Mouse (Mus musculus) heart, postnatal 0 days (tissue): ENCODE results near the gene Oas1c.
A peak's percentile ranks its signal among the peaks of the same experiment; 100 is the strongest.

ENCODE experiments used
- CTCF ChIP-seq: IDR thresholded peaks from 2 replicates; pipeline ENCODE4 v1.5.1; 2016; ENCODE audit warnings: antibody characterized with exemption, control low read depth, low read depth
- EP300 ChIP-seq: IDR thresholded peaks from 2 replicates; pipeline ENCODE4 v1.6.1; 2016; ENCODE audit warnings: antibody characterized with exemption, low read depth

DNA sequence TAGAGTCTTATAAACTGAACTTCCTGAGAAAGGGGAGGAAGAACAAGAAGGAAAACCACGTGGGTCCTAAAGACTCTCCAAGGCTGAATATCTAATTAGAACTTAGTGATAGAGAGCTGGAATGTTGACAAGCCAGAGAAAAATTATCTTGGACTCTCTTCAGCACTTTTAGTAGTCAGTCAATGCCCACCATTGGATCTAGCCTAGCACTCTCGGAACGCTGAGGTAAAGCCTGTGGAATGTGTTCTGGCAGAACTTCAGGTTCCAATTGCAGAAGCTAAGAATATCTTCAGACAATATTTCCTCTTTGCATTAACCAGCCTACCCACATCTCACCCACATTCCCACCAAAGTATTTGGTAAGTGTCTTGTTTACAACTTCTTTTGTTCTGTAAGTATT, 32.4 kb downstream of the Oas1c start:
- TF ChIP-seq CTCF (no peak), EP300 (peak; percentile 65)
